Mouse (Mus musculus) thymus, postnatal 0 days (tissue): Measurements from ENCODE around the gene Ift81. TPM values are rescaled to one million over a fixed set of nuclear protein-coding genes. Genes with fewer than 3 reads are reported as not detected.

Source experiments
- DNase-seq: peaks from one replicate; pipeline ENCODE4 v3.0.0-alpha.2; 2015; ENCODE audit warnings: low spot score
- polyA plus RNA-seq: library from polyadenylated mRNA; unstranded; fragments of >200 nt; fragmentation: Nextera tagmentation; extraction: Ambion mirVana; gene quantifications from 2 replicates; pipeline ENCODE4 v1.2.1, GENCODE M21; 2015

Ift81 gene
- polyA plus RNA-seq, 1 experiment from 2014 or later: 10.9 TPM

DNA sequence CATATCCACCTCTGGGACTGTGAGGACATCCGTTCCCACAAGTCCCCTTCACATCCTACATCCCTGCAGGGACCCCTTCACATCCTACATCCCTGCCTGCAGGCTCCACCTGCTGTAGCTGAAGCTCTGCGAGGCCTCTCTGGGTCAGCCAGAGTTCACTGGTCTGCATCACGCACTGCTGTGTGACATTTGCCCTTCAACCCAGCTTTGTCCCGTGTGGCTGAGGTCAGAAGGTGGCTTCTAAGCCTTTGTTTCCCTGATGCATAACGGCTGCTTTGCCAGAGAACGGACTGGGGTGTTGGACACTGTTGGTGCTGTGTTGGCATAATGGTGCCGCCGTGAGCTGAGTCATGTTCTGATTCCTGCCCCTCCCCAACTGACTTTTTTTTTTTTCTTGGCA is 96.1 kb downstream of the Ift81 start:
- DNase-seq: no peak

DNA sequence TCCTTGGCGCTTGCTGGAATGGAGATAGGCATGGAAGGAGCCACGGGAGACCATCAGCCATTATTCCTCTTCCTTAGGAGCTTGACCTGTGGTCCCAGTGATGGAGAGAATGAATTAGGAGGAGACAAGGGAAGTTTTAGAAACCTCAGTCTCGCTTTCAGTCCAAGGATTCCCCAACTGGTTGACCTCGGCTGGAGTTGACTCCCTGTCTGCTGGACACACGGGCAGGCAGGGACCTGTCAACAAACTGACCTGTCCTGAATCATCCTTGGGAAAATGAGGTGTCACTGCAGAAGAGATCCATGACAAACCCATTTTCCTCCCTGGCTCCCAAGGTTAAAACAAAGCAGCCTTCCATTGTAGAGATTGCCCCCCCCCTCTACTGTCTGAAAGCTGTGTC is 97.4 kb downstream of the Ift81 start:
- DNase-seq: no peak

DNA sequence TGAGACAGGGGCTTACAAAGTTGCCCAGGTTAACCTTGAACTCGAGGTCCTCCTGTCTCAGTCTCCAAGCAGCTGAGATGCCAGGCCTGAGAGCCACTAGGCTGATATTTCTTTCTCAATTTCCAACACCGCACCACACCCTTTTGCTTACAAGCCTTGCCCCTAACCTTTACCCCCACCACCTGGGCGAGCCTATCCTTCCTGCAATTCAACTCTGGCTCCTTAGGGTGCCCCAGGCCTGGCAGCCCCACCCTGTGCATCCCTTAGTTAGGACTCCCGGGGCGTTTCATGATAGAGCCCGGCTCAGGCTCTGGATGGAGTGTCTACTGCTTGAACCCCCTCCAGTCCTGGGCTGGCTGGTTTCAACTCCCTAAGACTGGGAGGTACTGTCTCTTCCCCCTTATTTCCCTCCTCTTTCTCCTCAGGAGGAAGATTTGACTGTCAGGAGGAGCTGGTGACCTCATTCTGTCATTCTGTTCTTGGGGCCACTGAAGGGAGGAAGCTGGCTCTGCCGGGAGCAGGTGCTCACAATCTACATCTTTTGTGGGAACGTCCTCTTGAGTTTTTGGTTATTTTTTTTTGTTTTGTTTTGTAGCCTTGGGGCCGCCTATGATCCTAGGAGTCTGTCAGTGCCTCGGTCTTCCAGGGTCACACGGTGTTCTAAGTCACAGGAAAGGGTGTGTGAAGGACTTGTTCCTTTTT is 98.1 kb downstream of the Ift81 start:
- DNase-seq: peak; percentile 54

DNA sequence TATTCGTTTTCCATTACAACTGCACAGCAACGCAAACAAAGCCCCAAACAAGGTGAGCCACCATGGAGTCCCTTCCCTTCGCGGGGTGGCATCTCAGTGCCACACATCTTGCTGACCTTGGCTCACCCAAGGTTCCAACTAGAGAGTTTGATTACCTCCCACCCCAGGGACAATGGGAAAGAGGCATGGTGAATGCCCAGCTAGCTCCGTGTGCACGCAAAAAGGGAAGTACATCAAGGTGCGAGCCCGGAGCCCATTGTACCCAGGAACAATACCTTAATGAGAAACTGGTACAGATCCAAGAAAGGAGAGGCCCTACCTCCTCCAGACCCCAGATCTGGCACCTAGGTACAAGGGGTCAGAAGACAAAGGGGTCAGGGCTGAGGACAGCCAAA is 100.2 kb downstream of the Ift81 start:
- no peak for DNase-seq

DNA sequence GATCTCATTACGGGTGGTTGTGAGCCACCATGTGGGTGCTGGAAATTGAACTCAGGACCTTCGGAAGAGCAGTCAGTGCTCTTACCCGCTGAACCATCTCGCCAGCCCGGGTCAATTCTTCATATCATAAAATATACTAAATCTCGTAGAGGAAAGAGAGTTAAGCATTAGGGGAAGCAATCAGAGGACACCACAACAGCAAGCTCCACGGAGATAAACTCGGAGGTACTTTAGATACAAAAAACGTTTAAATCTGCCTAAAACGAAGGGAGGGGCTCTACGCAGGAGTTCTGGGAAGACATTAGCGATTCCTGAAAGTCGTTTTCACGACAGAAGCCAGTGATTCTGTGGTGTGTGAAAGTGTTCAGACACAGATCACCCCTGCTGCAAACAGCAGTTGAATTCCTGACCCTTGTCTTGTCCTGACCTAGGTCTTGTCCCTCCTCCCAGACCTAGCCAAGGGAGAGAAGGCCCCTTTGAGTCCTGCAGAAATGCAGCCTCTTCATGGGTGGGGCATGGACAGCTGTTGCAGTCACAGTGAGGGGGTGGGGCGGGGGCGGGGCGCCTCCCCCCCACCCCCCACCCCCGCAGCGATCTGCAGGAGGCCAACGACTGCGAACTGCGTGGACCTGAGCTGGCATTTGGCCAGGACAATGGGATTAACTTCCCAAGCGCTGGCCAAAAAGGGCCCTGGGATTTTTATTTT is 100.7 kb downstream of the Ift81 start:
- DNase-seq: no peak

DNA sequence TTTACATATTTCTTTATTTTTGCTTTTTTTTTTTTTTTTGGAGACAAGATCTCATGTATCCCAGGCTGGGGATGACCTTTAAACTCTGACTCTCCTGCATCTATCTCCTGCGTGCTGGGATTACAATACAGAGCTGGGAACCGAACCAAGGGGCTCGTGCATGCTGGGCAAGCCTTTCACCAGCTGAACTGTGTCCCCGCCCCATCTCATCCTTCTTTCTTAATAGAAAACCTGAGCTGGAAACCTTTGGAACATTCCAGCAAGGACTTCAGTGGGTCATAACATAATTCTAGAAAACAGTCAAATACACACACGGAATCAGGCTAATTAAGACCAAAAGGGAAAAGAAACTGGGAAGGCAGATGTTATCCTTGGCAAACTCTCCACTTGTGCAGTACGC is 102.3 kb downstream of the Ift81 start:
- no peak for DNase-seq

DNA sequence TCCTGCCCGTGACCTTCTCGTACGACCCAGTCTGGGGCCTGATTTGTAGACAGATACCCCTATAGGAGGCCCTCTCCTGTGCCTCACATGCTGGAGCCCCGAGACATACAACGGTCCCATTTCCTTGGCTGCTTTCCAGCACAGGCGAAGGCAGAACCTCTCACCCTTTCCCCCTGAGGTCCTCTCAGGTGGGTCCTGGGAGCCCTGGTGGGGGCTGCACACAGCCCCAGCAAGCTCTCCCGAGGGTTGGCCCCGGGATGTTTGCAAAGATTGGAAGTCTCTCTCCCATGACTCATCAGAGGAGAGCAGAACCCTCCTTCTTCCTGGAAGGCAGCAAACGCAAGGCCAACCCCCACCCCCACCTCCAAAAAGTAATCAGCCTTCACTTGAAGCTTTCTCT is 102.9 kb downstream of the Ift81 start:
- peak; percentile 21 for DNase-seq

DNA sequence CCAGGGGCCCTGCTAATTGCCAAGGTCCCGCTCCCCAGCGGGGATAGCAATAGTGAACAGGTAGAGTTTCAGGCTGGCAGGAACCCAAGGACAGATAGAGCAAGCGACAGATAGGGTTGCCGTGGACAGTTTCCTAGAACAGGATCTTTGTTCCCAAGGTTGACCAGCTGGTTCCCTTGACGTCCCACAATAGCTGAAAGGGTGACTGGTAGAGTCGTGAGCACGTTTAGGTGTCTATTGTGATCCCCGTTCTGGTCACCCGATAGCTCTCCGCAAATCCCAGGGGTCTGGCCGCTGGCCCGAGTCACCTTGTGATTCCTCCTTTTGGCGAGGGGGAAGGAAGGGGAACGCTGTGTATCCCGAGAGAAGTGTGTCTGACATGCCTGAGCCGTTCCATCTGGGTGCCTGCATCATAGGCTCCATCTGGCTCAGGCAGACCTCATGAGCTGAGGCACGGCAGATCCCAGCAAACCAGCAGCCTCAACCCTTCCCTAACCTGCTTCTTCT is 103.6 kb downstream of the Ift81 start:
- no peak for DNase-seq

DNA sequence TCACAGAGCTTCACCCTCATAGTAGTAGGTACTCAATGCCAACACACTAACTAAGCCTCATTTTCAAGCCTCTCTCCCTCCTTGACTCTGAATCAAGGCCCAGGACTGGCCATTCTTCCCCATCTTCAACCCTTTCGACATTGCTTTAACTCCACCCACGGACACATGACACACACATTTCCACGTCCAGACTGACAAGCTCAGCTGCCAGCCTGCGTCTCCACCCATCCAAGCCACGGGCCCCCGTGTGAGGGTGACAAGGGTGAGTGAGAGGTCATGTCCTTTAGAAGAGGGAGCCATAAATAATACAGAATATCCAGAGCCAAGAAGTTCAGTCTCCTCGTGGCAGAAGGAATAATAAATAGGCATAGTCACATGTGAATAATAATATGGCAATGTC is 104.7 kb downstream of the Ift81 start:
- DNase-seq: no peak

DNA sequence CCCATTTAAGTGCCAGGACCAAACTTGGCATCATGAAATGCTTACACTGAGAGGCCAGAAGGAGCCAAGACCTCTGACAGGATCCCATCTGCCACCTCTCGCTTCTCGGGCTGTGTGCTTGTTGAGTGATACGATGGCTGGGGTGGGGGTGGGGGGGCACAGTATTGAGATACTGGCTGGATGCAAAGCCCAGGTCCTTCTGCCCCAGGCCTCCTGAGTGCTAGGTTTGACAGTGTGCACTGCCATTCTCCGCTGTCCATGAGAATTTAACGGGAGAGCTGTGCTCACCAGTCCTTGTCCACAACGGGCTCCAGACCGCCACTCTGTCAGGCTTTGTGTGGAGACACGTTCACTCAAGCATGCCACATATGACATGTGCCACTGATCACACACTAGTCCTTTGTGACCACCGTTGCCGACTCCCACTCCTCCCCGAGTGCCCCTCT is 105.4 kb downstream of the Ift81 start:
- no peak for DNase-seq

DNA sequence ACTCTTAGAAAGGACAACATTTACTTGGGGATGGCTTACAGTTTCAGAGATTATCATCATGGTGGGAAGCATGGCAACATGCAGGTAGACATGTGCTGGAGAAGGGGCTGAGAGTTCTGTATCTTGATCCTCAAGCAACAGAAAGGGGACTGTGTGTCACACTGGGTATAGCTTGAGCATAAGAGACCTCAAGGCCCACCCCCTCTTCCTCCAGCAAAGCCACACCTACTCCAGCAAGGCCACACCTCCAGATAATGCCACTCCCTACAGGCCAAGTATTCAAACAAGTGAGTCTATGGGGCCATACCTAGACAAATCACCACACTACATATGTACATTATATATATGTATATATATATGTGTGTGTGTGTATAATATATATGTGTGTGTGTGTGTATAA is 106.9 kb downstream of the Ift81 start:
- no peak for DNase-seq

DNA sequence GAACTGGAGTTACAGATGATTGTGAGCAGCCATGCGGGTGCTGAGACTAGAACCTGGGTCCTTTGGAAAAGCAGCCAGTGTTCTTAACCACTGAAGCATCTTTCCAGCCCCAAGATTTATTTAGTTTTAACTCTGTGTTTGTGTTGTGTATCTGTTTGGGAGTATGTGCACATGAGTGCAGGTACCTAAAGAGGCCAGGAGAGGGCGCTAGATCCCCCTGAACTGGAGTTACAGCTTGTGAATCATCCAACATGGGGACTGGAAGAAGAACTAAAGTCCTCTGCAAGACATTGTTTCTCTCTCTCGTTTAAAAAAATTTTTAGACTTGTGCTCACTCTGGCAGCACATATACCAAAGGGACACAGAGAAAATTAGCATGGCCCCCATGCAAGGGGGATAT is 107.9 kb downstream of the Ift81 start:
- no peak for DNase-seq

DNA sequence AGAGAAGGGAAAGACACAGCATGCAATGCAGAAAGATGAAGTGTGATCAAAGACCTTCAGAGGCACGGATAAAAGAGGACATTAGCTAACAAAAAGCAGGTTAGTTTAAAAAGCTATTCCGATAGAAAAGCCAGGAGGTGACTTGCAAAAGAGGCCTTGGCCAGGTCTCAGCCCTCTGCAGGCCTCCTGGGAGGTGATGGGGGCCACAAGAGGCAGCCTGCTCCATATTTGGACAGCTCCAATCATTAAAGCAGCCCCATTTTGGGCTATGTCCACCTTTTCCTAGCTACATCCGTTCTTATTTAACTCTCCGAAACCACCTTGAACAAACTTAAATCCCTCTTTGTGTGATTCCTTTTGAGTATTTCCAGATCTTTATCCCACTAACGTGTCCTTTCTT is 108.8 kb downstream of the Ift81 start:
- no peak for DNase-seq

DNA sequence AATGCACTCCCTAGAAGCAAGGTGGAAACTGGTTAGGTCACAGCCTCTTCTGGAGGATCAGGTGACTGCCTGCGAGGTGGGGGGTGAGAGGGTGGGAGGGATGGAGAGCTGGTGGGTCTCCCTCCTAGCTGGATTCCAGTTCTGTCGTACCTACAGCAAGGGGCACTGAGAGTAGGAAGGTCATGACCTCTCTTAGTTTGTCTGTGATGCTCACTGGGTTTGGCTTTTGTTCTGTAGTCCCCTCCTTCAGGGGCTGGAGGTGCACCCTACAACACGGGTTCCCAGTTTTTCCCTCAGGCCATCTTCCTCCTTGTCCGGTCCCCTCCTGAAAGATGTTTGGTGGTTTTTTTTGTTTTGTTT is 110.6 kb downstream of the Ift81 start:
- no peak for DNase-seq

DNA sequence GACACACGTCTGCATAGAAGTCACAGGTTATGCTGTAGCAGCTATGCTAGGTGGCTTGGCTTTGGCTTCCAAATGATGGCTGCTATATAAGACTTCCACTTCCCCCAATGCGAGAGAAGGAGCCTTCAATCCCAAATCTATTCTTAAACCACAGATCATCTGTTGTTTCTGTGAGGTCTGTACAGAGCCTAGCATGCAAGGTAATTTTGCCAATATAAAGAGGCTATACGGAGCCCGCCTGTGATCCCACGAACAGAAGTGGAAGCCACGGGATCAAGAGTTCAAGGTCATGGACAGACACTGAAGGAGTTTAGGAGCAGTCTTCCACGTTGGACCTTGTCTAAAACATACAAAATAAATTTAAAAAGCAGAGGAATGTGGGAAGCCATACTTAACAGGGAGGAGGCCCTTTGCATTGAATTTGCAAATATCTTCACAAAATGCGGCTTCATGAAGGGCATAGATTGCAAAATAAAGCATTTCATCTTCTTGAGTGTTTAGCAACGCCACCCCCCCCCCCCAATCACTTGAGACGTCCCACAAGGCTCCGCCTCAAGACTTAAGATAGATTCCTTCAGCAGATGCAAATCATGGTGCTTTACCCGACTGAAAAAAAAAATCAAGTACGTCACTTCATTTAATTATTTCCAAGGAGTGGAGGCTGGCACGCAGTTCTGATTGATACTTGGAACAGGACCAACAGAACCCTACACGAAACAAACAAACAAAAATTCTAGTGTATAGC is 111.1 kb downstream of the Ift81 start:
- DNase-seq: no peak

DNA sequence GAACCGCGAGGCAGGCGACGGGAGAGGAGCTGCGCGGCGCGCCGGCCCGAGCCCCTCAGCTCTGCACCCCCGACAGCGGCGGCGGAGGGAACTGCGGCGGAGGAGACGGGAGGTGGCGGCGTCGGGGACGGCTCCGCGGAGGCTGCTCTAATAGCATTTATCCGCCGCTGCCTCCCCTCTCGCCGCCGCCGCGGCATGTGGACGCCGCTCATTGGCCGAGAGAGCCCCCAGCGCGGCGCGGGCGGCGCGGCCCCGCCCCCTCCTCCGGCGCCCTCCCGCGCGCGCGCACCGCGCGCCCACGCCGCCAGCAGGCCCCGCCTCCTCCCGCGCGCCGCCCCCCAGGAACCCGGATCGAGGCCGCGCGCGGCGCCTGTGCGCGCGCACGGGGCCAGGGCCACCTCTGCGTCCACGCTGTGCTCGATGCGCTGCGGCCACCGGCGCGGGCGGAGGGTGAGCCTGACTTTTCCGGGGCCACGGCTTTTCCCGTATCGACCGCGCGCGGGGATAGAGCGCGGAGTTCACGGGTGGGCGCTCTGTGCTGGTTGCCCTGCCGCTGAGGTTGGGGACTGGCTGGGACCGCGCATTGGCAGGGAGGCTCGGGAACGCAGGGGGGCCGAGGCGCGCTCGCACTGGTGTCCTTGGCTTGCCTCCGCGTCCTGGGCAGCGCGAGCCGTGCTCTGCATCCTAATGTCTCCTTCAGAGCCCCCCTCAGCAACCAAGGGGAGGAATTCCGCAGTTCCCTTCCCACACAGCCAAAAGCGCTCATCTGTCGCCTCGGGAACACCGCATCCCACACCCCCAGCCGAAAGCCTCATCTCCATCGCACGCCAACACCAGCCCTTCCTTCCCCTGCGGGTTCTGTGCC is 112.0 kb downstream of the Ift81 start, which contains the start of gene Atp2a2:
Gene Atp2a2, minus strand, starts transcription at position 149 of the 865 bp plus-strand sequence.
- peak; percentile 95 for DNase-seq

DNA sequence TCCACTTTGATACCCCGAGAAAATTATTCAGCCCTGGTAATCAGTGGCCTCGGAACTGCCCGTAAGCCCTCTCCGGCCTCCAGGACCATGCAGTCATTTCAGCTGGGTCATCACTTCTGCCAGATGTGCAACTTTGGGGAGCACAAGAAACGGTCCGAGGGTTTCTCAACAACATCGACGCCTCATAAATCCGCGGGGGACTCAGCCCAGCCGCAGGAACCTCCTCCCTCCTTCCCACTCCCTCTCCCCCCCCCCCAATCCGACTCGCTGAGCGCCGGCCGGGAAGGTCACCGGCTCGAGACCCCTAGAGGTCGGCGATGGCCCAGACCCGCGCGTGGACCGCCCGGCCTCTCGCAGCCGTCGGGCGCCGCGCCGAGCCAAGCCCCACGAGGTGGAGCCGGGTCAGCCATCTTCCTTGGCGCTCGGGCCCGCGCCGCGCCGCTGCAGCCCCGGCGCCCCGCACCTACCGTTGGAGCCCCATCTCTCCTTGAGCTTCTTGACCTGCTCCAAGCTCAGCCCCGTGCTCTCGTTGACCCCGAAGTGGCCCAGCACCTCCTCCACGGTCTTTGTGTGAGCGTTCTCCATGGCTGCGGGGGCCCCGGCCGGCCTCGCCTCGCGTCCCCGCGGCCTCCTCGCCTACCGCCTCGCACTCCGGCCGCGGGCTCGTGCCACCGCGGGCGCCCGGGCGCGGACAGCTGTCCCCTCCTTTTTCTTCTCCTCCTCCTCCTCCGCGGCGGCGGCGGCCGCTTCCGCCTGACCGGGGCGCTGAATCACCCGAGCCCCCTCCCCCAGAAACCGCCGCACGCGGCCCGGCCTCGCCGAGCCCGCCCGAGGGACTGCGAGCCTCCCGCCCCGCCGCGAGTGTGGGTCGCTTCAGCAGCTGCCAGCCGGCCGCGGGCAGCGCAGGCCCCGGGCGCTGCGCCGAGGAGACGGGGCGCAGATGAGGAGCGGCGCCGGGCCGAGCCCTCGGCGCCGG is 112.9 kb downstream of the Ift81 start:
- DNase-seq: peak; percentile 45

DNA sequence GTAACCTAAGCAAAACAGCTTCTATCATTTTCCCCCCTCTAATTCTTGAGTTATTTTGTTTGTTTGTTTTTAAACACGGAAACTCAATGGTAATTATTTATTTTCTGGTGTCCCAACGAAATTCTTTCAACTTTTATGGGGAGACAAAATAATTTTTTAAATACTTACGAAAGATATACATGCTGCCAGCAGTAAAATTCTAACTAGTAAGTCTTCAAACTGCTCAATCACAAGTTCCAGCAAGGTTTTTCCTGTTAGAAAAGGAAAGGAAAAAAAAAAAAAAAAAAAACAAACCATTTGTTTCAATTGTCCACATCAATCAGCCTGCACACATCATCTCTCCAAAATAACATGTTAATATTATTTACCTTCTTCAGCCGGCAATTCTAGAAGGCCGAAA is 113.8 kb downstream of the Ift81 start:
- DNase-seq: no peak
